Mouse (Mus musculus): ENCODE data around the gene Acsl5. TPM values are rescaled to one million over a fixed set of nuclear protein-coding genes. Genes with fewer than 3 reads are reported as not detected.
A peak's percentile ranks its signal among the peaks of the same experiment; 100 is the strongest.

The Acsl5 gene
- total RNA-seq, 2 experiments from 2014 or later, result 38.9 to 40.2 TPM

DNA sequence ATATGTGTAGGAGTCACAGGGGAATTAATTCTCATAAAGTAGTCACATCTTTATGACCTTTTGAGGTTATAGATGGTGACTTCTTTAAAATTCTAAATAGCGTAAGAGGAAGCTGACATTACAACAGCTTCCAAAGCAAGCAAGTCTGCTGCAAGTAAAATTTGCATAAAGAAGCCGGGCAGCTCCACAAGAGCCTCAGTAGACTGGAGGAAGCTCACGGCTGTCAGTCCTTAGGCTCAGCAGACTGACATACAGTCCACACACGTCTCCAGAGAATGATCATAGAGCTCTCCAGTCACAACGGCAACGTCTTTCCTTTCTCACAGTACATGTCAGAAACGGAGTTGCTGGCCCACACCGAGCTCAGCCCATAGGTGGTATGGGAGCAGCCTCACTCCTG, 60.1 kb downstream of the Acsl5 start:
- intact Hi-C loops (cut with DNase I), result no loop called here
- DNase-seq (ENCODE audit: extremely low spot score in 1 of 2, low spot score in 2 of 2), result no peak

DNA sequence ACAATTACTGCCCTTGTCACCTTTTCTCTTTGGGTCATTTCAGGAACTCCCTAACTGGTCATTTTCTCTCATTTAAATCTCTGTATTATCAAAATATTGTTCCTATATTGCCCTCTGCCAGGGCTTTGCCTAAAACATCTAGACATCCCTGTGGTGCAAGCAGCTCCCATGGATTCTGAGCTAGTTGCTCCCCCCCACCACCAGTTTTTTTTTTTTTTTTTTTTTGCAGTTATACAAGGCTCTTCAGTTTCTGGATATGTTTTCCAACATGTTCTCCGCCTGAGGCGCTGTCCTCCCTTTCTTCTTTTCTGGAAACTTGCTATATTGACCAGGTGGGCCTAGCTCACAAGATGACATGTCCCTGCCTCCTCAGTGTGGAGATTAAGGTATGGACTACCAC, 61.9 kb downstream of the Acsl5 start:
- intact Hi-C loops (cut with DNase I), result no loop called here
- DNase-seq (ENCODE audit: extremely low spot score in 1 of 2, low spot score in 2 of 2), result no peak

DNA sequence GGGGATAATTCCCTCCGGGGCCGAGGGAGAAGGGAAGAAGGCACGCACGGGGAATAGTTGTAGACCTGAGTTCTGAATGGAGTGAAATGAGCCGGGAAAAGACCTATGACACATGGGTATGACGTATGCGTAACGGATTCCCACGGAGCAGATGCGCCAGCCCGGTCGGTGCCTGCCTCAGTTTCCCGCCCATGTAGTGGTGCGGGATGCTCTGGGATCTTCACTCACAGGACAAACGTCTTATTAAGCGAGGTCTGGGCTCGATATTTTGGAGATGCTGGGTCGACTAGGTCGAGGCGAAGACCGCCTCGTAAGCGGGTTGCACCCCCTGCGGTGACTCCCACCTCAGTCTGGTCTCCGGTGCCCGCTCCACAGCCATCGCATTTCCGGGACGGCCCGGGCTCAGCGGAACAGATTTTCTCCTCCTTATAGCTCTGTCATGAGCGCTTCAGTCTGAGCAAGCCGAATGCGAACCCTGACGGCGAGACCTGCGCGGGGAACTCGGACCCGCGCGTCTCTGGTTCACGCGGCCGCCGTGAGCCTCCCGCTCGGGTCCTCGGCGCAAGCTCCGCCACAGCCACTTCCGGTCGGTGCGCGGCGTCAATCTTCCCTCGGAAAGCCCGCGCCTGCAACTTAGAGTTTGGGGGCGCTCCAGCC, 63.8 kb downstream of the Acsl5 start, which contains the start of gene Zdhhc6:
Zdhhc6 (minus strand) TSS at position 581 of the 657 bp plus-strand sequence.
- peak; percentile 80 to 91 for DNase-seq (ENCODE audit: extremely low spot score in 1 of 2, low spot score in 2 of 2)
- intact Hi-C loops (cut with DNase I), result no loop called here

DNA sequence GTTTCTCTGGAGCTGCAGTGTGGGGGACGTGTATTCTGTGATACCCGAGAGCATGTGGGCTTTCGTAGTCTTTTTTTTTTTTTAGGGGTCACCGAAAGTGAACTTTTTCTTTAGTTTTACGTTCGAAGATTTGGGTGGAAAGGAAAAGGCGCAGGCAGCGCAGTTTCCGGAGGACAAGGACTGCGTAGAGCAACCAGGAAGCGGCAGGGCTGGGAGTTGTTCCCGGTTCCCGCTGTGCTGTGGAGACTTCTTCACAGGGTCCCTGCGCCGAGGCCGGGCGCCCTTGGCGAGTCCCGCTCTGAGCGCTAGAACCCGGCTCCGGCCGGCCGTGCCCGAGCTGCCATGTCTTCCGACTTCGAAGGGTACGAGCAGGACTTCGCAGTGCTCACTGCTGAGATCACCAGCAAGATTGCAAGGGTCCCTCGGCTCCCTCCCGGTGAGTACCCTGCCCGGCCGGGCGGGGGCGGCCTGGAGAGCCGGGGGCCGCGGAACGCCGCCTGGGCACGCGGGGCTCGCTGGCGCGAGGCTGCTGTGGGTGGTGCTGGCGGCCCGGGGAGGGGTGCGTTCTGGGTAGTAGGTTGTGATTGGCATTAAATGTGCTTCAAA, 64.5 kb downstream of the Acsl5 start, which contains the start of gene Vti1a:
Vti1a (plus strand) TSS at position 187 of the 606 bp plus-strand sequence.
- intact Hi-C loops (cut with DNase I), result no loop called here
- DNase-seq (ENCODE audit: extremely low spot score in 1 of 2, low spot score in 2 of 2), result peak; percentile 85 to 94

DNA sequence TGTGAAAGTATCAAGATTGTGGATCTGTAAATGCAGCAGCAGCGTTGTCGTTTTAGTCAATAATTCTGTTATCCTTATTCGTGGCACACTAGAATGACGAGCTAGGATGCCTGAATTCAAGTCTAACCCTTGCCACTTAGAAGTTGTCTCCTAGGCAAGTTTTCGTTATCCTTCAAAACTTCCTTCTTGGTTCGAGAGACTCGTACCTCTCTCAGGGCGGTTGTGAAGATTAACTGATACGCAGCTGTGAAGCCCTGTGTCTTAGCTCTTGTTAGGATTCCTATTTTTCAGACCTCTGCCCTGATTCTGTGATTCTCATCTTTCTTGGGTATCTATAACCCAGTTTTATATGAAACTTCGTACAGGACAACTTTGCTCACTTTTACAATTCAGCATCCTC, 65.2 kb downstream of the Acsl5 start:
- intact Hi-C loops (cut with DNase I), result no loop called here

DNA sequence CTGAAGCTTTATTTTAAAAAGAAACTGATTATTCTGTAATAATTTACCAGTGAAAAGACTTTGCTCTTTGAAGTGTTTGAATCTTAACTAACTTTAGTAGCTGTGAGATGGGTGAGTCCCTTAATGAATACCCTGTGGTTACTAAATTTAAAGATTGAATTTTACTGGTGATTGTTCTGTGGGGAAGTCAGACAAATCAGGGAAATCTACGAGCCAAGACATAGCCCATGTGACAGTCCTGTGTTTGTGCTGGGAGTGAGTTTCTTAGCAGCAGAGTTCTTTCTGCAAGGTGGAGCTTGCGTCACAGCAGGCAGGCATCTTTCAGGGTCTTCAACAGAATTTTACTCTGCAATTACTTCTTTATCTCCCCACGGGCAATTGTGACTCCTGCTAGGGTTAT, 67.3 kb downstream of the Acsl5 start:
- intact Hi-C loops (cut with DNase I), result no loop called here
- no peak for DNase-seq (ENCODE audit: extremely low spot score in 1 of 2, low spot score in 2 of 2)

More for the DNA sequence above, 65.2 kb downstream of the Acsl5 start:
- no peak for DNase-seq (ENCODE audit: extremely low spot score in 1 of 2, low spot score in 2 of 2)

DNA sequence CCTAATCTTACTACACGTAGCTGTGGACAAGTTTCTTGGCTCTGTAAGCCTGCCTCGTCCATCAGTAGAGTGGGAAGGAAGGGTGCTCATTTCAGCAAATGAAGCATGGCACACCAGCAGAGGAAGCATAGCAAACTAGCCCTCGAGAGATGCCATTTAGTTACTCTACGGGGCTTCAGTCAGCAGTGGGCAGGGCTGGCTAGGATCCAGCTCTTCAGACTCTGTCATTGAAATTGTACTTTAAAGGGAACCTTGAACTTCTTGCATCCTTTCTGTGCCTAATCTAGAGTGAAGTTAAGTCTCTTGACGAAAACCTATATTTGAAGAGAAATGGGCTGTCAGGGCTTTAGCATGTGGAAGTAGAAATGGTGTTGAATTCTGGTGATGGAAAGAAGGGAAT, 67.8 kb downstream of the Acsl5 start:
- DNase-seq (ENCODE audit: extremely low spot score in 1 of 2, low spot score in 2 of 2), result no peak
- intact Hi-C loops (cut with DNase I), result no loop called here

DNA sequence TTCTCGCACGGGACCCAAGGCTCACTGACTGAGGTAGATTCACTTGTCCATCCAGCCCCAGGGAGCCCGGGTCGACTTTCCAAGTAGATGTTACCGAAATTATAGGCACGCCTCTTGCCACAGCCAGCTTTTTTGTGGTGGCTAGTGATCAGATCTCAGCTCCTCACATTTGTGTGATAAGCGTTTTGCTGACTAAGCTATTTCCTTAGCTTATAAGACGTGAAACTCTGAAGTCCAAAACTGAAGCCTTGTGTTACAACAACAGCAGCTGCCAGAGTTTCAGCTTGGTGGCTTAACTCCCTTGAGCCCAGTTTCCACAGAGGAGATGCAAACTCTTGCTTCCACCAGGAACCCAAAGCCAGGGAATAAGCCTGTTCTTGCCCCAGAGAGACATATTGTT, 70.9 kb downstream of the Acsl5 start:
- no peak for DNase-seq (ENCODE audit: extremely low spot score in 1 of 2, low spot score in 2 of 2)
- intact Hi-C loops (cut with DNase I), result no loop called here

DNA sequence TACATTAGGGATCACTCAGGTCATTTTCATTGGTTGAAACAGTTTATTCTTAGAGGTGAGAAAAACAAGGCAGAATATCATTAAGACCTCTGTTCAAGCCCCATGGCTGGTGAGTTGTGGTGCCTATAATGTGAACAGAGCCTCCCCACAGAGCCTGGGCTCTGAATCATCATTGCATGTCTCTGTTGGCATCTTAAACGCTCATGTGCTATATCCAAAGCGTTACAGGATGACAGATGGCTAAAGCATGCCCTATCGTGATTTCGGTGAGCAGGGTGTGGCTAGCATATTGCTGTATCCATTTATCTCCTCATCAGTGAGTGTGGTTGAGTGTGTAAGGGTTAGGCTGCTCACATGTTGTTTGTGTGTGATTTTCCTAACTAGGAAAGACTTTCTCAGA, 75.8 kb downstream of the Acsl5 start:
- intact Hi-C loops (cut with DNase I), result no loop called here
- no peak for DNase-seq (ENCODE audit: extremely low spot score in 1 of 2, low spot score in 2 of 2)

DNA sequence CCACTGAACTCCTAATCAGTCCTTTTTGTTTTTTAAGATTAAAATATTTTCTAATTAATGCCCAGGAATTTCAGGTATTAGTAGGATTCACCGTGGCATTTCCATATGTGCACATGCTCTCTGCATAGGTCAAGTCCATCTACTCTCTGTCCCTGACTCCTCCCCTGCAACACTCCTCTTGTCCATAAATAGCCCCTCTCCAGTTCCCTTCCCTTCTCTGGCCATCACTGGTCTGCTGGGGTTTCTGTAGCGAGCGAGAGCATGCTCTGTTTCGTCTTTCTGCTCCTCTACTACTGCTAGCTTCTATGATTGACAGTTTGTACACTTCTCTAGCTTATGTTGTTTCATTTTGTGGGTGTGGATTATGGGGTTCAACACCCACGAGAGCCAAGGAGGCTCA, 80.0 kb downstream of the Acsl5 start:
- DNase-seq (ENCODE audit: extremely low spot score in 1 of 2, low spot score in 2 of 2), result no peak
- intact Hi-C loops (cut with DNase I), result loop anchor here (10.0 kb wide), 1 partner anchor 563 kb away; no protein-coding TSS in a partner anchor

DNA sequence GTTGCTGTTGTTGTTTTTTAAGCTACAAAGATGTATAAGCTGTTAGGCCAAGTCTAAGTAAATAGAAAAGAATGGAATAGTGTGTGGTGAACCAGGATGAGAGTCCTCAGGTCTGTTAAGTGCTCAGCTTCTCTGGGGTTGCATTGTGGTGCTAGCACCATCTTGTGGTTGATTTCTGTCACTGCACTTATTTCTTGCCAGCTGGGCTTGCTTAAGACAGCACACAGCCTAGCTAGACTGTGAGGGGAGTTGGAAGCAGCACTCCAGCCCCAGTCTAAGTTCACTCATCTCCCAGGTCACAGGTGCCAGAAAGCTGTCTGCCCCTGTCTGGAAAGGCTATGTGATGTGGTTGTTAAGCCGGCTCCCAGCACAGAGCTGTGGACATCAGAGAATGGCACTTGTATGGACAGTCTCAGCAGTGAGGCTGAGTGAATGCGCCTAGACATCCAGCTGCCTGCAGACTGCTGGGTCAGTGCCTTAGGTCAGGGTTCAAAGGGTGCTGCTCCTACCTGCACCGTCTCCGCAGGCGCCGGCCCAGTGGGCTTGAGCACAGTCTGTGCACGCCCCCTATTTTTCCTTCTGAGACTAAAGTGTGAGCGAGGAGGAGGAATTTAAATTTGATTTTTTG, 81.0 kb downstream of the Acsl5 start:
- DNase-seq (ENCODE audit: extremely low spot score in 1 of 2, low spot score in 2 of 2), result peak; percentile 47 to 62
- intact Hi-C loops (cut with DNase I), result loop anchor here (10.0 kb wide), 1 partner anchor 562 kb away; no protein-coding TSS in a partner anchor

DNA sequence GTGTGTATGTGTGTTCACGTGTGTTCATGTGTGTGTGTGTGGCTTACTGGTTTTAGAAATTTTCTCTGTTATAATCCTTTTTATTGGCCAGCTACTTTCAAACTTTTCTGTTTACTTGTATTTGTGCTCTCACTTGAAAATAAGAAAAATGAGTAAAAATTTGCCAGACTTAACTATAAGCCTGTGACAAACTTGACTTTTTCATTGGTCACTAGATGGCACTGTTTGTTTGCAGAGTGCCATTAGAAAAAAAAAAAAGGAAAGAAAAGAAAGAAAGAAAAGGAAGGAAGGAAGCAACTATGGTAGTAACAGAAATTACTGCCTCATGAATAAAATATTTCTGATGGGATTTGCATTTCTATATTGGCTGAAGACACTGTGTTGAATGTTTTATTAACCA, 84.1 kb downstream of the Acsl5 start:
- intact Hi-C loops (cut with DNase I), result loop anchor here (5.0 to 10.0 kb wide), 3 partner anchors 559 to 921 kb away; no protein-coding TSS in a partner anchor
- peak in 1 of 2 experiments; percentile 44 for DNase-seq (ENCODE audit: extremely low spot score in 1 of 2, low spot score in 2 of 2)

DNA sequence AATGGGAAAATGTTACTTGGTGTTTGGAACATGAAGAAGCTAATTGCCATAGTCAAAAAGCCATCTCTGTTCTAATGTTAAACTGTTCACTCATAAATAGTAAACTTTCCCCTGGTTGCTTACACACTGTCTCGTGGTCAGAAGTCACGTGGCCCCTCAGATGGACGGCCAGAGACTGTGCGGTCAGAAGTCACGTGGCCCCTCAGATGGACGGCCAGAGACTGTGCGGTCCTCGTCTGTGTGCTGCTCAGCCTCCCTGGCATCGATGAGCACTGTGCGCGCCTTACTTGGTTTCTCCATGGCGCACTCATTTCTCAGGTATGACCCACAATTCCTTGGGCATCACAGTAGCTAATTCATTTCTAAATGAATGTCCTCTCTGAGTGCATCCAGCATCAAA, 84.7 kb downstream of the Acsl5 start:
- no peak for DNase-seq (ENCODE audit: extremely low spot score in 1 of 2, low spot score in 2 of 2)
- intact Hi-C loops (cut with DNase I), result loop anchor here (5.0 to 10.0 kb wide), 3 partner anchors 558 to 921 kb away; no protein-coding TSS in a partner anchor

DNA sequence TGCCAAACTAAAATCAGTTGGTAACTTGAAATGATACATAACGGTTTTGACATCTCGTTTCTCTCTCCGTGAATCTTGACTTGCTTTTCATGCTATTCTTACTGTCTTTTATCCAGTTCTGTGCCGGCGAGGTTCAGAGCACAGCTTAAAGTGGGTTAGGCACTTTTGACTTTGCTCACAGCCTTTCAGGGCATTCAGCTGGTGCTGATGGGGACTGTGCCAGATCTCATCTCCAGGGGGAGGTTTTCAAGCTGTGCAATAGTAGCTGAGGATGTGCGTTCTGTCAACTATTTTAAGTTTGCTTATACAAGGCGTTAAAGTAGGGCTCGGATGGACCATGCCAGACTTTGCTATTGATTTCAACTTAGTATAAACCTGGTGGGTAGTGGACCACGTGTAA, 85.3 kb downstream of the Acsl5 start:
- DNase-seq (ENCODE audit: extremely low spot score in 1 of 2, low spot score in 2 of 2), result no peak
- intact Hi-C loops (cut with DNase I), result loop anchor here (5.0 to 10.0 kb wide), 3 partner anchors 558 to 920 kb away; no protein-coding TSS in a partner anchor

DNA sequence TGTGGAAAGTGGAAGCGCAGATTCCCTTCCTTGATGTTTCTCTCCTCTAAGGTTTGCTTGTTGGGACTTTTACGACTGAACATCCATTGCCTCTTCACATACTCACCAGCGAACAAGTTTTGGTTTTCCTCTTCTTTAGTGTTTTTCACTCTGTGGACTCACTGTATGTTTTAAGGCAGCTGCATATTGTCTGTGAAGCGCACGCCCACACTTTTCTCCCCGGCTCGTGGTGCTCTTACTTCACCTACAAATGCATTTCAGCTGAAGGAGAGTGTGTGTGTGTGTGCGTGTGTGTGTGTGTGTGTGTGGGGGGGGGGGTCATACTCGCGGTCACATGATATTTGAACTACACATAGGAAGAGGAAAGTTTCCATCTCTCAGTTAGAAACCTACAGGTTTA, 85.9 kb downstream of the Acsl5 start:
- no peak for DNase-seq (ENCODE audit: extremely low spot score in 1 of 2, low spot score in 2 of 2)
- intact Hi-C loops (cut with DNase I), result loop anchor here (5.0 to 10.0 kb wide), 3 partner anchors 557 to 920 kb away; no protein-coding TSS in a partner anchor

DNA sequence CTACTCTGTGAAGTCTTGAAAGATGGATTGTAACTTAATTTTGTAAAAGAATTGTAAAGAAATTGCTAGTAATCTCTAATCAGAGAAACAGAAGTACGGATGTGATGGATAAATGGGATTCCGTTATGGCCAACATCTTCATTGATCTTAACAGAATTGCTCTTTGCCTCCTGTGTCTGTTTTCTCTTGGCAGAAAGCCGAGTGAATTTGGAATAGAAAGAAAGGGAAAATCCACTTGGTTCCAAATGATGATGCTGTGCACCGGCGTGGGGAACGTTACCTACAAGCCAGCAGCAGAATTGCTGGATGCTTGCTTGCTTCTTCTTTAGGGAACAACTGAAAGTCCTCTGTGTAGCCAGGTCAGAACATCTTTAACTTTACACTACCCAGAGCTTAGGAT, 88.8 kb downstream of the Acsl5 start:
- intact Hi-C loops (cut with DNase I), result loop anchor here (10.0 kb wide), 1 partner anchor 404 kb away; the partner anchor contains the start of gene Tcf7l2
- DNase-seq (ENCODE audit: extremely low spot score in 1 of 2, low spot score in 2 of 2), result no peak

DNA sequence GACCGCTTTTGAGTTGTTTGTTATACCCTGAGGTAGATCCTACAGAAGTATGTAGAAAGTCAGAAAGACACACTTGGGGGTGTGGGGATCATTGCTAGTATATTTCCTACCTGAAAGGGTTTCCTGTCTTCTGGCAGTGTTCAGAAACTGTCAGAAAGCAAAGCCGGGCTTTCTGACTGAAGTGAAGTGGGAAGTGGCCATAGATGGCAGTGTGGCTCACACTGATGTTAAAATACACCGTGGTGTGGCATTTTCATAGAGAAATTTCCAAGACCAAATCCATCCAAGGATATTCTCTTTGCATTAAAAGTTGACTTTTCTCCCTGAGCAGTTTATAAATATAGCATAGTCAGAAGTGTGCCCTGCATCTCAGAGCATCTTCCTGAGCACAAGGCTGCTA, 89.6 kb downstream of the Acsl5 start:
- DNase-seq (ENCODE audit: extremely low spot score in 1 of 2, low spot score in 2 of 2), result no peak
- intact Hi-C loops (cut with DNase I), result loop anchor here (10.0 kb wide), 1 partner anchor 403 kb away; the partner anchor contains the start of gene Tcf7l2

DNA sequence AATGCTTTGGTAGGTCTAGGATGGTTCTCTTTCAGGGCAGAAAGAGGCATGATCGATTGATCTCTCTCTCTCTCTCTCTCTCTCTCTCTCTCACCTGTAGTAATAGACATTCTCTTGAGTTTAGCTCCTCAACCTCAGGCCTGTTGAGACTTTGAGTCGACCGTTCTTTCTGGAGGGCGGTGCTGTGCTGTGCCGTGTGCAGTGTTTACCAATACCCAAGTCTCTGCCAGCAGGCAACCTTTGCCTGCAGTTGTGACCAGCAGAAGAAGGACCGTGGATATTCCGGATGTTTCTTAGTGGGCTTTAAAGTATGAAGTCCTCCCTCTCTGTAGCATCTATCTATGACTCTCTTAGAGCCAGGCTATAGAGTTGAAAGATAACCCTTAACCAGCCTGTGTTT, 90.7 kb downstream of the Acsl5 start:
- no peak for DNase-seq (ENCODE audit: extremely low spot score in 1 of 2, low spot score in 2 of 2)
- intact Hi-C loops (cut with DNase I), result loop anchor here (10.0 kb wide), 1 partner anchor 402 kb away; the partner anchor contains the start of gene Tcf7l2

DNA sequence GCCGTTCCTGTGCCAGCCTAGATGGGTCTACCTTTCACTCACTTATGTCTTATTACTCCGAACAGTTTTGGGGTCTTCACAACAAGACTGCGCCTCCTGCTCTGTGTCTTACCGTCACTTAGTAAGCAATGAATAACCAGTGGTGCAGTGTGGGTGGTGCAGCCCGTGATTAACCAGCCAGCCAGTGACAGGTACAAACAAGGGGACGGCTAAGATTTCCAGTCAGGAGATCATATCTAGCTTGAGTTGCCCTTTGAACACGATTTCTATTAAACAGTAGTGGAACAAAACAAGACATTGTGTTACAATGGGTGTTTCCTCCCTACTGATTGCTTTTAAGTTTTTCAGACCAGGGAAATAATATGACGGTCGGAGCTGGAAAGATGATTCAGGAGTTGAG, 91.5 kb downstream of the Acsl5 start:
- intact Hi-C loops (cut with DNase I), result loop anchor here (10.0 kb wide), 1 partner anchor 402 kb away; the partner anchor contains the start of gene Tcf7l2

More for the DNA sequence above, 91.5 kb downstream of the Acsl5 start:
- no peak for DNase-seq (ENCODE audit: extremely low spot score in 1 of 2, low spot score in 2 of 2)

Data from left cerebral cortex, postnatal 10 days (tissue).